Mouse (Mus musculus) T-cell, adult 2 months (primary cell): ENCODE measurements around the gene Cxcl10.
"Not testable (repeated sequence)": the region's sequence is repeated elsewhere in the genome, so short reads cannot be mapped to it uniquely, and the experiment has no call there.

Experiments
- DNase-seq: peaks from one replicate; pipeline ENCODE4 v3.0.0; 2022; ENCODE audit warnings: low spot score

The Cxcl10 gene

DNA sequence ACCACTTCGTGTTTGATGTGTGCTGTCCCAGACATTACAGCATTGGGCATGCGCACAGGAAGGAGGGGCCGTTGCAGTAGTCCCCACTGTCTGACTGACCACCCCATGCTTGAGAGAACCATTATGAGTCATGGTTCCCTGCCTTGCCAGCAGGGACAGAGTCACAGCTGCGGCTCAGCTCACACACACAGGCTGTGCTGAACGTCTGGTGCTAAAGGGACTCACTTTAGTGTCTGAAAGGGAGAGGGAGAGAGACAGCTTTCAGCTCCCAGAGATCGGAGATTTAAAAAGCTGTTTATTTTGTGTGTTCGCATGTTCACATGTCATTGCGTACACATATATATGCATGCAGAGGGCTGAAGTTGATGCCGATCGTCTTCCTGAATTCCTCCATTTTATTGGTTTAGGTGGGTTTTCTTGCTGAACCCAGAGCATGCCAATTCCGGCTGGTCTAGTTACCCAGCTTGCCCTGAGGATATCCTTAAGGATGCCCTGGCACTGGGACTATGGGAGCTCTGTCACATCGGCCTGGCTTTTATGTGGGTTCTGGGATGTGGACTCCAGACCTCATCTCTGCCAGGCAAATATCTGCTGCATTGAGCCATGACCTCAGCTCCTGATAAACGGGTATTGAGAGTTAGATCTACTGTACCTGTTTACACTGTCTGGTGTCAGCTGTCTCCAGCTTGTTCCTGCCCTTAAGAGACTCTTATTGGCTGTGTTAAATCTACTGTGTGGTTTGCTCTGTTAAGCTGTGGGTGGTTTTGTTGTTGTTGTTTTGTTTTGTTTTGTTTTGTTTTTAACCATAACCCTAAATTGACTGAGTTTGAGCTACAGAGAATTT, 20.7 kb upstream of the Cxcl10 start:
- no peak for DNase-seq

DNA sequence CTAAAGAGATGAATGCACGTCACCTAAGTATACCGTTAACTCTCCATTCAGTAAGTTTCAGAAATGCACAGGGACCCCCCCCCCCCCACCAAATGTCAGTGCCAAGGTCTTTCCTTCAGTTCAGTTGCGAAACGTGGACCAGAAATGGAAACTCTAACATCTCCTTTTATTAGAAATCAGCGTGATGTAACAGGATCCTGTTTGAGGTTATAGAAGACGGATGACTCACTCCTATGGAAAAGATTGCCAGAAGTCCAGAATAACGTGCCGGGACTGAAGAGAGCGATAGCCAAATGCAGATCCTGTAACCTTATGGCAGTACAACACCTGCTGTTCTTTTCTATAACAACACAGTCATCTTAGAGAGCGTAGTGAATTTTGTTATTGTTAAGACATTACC, 19.7 kb upstream of the Cxcl10 start:
- DNase-seq = no peak

DNA sequence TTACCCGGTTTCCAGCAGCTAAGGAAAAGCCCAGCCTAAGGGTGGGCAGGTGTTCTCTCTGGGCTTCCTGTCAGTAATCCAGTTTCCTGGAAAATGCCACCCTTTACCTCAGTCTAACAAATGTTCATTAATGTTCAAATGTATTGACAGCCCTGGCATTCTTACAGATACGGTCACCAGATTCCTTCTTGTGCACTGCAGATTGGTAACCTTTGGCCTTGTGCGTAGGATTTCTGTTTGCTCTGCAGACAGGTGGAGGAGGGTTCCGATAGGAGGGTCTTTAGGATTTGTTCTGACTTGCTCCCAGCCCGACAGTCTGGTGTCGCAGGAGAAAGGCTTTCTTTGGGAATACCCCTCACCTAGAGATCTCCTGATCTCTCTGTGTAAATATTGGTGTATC, 17.9 kb upstream of the Cxcl10 start:
- no peak for DNase-seq

DNA sequence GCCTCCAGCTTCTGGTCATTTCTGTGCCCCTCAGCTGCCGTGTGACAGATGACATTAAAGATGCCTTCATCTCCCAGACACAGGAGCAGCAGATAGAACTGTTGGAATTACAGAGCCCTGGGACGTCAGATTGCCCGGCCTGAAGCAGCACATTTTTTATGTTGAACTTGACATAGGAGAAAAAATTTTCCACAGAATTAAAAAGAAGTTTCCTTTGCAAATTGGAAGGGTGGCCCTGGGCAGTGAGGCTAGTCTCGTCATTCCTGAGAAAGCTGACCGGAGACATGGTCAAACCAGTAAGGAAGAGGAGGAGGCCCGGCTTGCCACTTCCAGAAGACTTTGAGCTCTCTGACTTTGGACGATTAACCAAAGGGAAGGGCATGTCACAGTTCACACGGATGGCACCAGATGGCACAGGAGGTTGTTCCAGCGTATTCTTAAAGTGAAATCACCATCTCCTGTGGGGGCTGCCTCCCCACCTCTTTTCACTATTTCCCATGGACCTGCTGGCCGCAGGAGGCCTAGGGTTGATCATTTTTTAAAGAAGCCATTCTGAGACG, 16.5 kb upstream of the Cxcl10 start:
- DNase-seq = no peak

DNA sequence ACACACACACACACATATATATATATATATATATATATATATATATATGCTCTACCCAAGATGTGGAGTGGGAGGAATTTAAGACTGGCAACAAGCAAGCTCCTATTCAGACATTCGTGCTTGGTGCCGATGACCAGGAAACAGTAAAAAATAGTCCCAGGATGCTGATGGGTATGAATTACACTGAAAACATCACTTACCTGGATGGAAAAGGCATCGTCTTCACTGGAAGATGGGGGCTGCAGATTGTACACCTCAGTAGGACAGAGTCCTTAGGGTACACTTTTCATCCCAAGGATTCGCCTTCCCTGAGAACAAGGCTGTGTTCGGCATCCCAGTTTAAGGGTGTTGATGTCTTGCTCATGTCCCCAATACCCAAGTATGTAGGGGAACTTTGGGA, 15.3 kb upstream of the Cxcl10 start:
- DNase-seq = no peak

DNA sequence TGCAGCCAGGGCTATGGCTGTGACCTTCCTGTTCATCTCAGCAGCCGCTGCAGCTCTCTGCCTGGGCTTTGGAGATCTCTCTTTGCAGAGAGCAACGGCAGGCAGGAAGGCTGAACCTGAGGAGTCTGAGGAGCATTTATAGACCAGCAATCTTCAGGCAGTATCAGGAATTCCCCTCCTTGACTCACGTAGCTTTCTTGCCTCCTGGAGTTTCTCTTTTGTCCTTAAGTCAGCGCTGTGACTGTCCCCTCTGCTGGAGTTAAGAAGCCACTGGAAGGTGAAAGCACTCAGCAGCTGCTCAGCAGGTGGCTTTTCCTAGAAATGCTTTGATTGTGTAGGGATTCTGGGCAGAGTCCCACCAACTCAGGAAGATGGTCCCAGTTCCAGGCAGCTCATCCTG, 14.5 kb upstream of the Cxcl10 start:
- DNase-seq = no peak

DNA sequence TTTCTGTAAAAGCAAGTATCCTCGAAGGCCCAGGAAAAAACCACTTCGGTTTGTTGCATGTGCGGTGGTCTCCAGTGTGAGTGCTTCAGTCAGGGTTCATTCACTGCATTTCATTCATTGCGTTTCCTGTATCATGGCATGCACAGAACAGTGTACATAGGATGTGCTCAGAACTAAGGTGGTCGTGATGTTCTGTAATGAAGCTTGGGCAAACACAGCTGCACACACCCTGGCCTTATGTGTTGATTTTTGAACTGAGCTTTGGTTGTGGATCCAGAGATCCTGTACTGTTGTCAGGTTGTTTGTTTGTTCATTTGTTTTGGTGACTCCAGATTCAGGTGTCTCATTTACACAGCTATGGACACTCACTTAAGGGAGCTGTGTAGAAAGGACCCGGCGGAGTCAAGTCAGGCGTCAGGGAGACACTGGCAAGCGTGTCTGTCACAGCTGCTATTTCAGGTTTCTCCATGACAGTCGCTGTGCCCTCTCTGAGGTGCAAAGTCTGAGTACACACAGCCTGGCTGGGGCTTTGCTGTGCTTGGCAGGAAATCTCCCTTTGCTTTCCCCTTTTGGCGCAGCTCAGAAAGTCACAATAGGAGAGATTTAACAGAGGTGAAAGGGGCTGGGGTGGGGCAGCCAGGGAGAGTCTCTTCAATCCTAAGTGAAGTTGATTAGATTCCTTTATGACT, 10.2 kb upstream of the Cxcl10 start:
- DNase-seq = no peak

DNA sequence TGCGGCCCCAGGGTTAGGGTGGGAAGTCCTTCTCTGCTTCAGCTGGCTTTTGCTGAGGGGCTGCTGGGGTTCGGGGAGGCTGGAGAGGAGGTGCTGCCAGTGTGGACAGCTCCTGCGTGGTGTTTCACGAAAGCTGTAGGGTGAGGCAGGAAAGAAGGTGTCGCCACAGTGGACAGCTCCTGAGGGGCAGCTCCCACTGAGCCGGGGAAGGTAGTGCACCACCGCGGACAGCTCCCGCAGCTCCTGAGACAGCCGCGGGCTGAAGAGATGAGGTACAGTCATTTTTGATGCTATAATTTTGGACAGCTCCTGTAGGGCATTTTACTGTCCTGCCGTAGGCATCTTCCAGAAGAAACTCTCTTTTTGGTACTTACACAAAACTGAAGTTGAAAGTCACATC, 9.3 kb upstream of the Cxcl10 start:
- DNase-seq = no peak

DNA sequence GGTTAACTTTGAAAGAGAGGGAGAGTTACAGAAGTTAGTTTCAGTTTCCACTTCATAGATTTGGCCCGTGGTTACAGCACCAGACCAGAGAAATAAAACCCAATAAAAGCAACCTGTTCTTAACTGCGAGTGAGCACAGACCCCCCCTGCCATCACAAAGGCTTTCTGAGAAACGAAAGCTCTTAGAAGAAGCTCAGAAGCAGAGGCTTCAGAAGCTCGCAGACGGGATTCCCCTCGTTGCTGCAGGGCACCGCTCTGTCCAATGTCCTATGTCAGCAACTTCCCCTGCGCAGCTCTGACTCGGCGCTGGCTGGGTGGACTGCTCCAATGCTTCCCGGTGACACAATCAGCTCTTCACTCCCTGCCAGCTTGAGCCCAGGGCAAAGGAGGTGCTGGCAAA, 4.8 kb upstream of the Cxcl10 start:
- DNase-seq = peak; percentile 62

DNA sequence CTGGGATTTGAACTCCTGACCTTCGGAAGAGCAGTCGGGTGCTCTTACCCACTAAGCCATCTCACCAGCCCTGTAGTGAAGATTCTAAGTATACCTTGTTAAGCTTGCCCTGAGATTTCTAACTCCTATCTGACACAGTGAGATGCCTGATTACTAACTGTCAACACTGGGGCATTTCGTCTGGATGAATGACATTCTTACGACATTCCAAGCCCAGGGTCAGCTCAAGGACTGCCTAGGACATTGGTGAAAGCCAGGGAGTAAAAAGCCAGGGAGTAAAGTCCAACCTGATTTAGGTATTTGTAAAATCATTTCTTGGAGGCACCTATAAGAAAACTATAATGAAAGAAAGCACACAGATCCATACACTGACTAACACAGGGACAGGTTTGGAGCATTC, 4.0 kb upstream of the Cxcl10 start:
- DNase-seq = not testable (repeated sequence)

DNA sequence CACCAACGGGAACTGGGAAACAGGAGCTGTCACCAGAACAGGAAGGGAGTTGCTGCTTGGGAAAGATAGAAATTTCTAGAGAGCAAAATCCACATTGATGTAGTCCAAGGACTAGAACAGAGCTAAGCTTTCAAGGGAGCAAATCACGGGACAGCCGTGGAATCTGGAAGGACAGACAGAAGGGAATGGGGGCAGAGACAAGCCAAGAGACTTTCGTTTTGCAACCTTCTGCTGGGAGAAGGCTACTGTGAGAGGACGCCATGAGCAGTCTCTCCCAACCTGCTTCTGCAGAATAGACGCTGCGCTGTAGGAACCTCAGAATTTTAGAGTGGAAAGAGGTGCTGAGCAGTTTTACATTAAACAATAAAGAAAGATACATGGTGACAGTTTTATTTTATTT, 1.0 kb upstream of the Cxcl10 start:
- DNase-seq = no peak

DNA sequence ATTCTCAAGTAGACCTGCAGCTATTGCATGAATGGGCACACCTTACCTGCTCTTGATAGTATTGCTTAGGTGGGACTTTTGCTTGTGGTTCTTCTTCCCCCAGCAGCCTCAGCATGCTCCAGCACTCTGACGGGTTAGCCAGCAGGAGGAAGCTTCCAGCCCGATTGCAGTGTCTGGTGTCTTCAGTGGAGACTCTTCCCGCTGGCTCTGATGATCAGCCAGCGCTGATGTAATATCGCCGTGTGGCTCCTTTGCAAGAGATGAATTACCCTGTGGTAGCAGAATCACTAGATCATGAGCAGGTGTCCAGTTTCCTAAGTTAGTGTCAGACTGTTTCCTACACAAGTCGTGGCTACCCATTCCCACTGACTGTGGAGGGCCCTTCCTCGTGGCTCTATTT, 3.7 kb downstream of the Cxcl10 start:
- DNase-seq = no peak

DNA sequence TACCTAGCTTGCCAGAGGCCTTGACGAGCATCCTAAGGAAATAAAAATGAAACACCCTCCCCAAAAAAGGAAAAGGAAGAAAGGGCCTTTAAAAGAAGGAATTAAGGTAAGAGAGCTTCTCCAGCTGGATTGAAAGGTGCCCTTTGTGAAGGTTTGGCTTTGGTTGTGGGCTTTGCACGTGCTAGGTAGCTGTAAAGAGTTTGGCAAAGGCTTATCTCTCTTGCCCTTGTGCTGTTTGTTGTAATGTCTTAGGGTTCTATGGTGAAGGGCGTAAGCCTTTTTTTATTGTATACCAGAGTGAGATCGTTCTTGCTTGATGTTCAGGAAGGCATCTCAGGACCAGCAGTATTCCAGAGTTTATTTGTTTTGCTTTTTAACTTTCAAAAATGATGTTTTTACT, 8.1 kb downstream of the Cxcl10 start:
- DNase-seq = no peak

DNA sequence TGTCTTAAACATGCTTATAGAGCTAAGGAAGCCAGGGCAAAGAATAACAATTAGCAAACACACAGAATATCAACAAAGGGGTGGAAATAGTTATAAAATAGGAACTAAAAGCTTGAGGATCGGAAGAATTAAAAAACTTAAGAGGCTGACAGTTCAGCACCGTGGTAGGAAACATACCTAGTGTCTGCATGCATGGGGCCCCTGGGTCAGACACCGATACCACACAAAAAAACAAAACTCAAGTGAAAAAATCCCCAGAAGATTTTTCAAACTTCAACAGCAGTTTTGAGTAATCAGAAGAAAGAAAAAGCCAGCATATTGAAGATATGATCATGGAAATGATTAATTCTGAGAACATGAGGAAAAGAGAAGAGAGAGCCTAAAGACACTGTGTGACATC, 11.9 kb downstream of the Cxcl10 start:
- no peak for DNase-seq

DNA sequence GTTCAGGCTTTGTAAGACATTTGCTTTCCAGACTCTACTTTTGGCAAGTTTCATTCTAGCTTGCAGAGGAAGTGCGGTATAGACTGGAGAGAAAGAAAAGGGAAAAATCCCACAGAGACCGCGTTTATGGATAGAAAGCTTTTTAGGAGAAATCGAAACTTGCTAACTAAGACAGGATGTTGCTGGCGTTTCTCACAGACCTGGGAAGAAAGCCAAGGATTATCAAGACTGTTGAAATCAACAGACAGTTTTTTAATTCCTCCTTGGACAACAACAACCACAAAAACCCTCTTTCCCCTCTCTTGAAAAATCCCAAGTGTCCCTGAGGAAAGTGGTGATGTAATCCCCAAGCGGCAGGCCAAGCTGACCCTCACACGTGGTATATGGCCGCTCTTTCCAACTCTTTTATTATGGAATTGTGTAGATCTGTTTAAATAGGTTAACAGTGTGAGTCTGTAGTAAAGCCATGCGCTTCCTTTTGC, 16.3 kb downstream of the Cxcl10 start:
- no peak for DNase-seq

DNA sequence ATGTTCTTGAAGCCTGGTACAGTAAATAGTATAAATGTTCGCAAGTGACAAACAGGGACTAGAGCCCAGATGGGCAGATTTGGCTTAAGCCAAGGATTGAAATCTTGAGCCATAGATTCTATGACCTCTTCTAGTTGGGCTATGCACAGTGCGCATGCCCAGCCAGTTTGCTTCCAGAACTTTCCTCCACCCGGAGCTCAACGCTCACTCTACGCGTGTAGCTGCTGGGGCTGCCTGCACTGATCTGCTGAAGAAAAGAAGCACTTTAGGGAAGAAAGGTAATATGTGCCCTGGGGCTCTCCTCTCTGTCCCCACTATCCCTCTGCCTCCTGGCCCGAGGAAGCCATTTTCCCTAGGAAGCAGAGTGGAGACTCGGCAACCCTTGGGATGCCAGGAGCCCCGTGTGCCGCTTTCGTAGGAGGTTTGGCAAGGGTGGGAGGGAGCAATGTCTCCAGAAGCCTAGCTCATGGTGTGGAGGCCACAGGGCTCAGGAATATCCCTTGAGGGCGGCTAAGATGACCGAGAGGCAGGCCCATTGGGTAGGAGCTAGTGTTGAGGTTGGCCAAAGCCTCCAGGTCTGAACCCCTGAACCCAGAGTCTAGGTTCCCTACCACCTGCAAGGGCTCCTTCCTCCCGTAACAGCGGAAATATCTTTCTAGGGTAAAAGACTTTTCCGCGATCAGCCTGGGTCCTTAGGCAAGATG, 16.9 kb downstream of the Cxcl10 start, which contains the start of gene Art3:
TSS of gene Art3 (plus strand) at position 193 of the 704 bp plus-strand sequence.
- DNase-seq = no peak

DNA sequence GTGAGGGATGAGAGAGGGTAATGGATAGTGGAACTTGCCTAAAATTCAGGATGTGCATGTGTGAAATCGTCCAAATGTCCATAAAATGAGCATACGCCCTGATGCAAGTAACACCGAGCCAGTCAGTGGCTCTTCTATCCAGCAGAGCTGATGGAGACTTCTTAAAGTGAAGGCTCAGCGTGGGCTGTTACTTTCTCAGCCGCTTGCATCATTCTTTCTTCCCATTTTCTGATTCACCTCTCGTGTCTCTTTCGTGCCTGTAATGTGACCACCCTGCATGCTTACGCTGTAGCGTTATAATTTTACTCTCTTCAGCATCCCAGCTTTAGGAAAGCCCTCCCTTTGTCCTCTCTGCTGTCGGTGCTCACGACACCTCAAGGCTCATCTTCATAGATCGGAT, 17.6 kb downstream of the Cxcl10 start:
- DNase-seq = no peak

DNA sequence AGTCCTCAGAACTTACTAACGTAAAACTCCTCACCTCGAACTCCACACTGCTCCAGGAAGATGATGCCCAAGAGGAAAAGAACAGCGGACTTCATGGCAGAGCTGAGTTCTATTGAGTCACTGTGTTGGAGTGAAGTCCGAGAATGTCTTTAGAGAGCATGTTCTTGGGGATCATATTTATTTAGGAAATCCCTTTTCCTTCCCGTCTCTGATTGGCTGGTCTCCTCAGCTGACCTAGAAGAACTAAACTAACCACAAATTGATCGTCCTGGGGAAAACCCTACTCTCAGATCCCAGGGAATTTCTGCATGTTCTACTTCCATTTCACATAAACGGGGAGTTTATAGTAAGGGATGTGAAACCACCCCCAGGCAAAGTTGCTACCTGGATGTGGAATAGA, 20.8 kb downstream of the Cxcl10 start, which contains the start of gene Cxcl9:
TSS of gene Cxcl9 (minus strand) at position 151 of the 400 bp plus-strand sequence.
- DNase-seq = no peak

DNA sequence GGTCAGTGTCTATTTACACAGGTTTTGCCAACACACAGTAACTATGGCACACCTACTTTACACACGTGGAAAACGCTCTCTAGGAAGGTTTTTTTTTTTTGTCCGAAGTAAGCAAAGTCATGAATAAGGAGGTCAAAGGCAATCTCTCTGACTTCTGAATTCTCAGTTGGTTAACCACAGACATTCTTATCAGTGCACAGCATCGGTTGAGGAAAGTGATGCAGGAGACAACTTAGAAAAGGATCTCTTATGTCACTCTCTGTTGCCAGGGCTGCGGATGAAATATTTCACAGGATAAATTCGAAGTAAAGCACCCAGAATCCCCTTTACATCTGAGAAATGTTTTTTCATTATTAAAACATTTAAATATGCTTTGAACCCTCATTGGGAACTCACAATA, 21.3 kb downstream of the Cxcl10 start:
- DNase-seq = peak; percentile 35

DNA sequence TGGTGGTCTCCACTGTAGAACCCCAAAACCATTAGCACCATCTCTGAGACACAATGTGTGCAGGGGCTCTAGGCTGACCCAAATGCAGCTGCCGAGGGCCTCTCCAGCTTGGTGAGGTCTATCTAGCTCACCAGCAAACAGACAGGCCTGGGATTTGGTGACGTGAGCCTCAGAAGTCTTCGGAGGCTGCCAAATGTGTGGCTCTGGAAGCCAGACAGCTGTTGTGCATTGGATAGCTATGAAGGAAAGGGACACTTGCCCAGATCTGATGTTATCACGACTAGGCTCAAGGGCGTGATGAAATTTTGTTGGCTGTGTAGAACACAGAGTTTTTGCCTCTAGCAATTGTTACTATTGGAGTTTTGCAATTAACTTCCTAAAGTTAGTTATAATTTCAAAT, 25.4 kb downstream of the Cxcl10 start:
- DNase-seq = no peak

DNA sequence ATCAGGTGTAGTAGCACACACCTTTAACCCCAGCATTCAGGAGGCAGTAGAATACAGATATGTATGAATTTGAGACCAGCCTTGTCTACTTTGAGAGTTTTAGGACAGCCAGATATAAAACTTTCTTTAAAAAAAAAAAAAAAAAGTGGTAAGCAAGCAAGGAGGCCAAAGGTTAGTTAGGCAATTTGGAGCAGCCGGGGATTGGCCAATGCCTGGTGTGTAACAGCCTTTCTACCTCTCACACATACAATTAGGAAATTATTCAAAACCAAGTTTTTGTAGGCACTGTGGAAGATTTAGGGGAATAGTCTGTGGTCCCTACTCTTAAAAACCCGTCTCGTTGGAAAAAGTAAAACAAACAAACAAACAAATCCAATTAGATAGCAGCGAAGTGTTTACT, 26.1 kb downstream of the Cxcl10 start:
- DNase-seq = no peak

DNA sequence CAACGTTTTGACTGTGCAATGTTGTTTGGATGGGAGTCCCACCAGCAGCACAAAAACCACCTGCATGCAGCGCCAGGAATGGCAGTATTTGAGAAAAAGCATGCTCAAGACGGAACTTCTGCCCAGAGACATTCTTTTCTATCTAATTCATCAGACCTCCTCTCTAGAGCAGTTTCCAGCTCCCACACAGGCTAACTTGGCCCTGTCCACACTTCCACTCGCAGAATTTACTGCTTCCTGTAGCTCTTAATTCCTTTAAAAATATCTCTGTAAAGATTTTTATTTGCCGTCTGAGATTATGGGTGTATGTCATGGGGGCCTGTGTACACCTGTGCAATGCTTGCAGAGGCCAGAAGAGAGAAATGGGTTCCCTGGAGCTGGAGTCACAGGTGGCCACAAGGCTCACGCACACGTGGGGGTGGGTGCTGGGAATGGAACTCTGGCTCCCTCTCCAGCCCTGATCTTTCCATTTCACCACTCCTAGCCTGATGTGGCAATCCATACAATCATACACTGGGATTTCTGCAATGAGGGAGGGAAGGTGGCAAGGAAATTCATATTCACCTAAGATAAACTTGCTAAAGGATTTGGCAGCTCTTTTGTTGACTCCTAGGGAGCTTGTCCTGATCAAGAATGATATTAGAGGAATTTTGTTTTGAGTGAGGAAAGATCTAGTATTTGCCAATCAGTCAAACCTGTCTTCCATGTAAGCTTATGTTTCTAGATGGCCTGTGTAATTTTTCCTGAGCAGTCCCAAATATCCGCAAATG, 26.9 kb downstream of the Cxcl10 start:
- DNase-seq = no peak
